Mouse (Mus musculus): Measurements from ENCODE around the gene Sult3a1. TPM values are rescaled to one million over a fixed set of nuclear protein-coding genes. Genes with fewer than 3 reads are reported as not detected.

Sult3a1 gene
- total and polyA plus RNA-seq, 3 experiments: not detected

DNA sequence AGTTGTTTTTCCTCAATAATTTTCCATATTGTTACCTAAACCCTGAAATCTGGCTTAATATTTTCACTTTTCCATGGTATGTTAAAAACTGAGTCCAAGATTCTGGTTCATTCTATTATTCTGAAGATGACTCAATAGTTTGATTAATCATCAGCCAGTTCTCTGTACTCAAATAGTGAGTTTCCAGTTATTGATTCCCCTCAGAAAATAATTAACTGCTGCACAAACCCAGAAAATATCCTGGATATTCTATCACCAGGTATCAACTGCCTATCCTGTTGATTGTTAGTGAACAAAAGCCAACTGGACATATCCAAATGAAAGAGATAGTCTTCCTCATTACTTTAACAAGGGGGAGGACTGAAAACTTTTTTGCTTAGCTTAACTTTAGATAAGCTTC lies 43.3 kb upstream of the Sult3a1 start:
- no peak overlapping the region for H3K27ac ChIP-seq (ENCODE audit: insufficient read depth, low read depth)
- H3K4me3 ChIP-seq (replicated peaks in 1 of 3; ENCODE audit: low read depth in 2 of 3, low read length in 2 of 3, poor library complexity in 1 of 3): no peak overlapping the region
- H3K9ac ChIP-seq (ENCODE audit: insufficient read depth, low read depth): no peak overlapping the region
- no peaks in the 10 kb centered on the region for H3K79me2 ChIP-seq (replicated peaks; ENCODE audit: control insufficient read depth, extremely low read depth, insufficient read depth, poor library complexity, severe bottlenecking)
- H3K4me1 ChIP-seq (ENCODE audit: control insufficient read depth in 1 of 2, insufficient read depth in 2 of 2): no peaks in the 10 kb centered on the region
- H3K36me3 ChIP-seq (replicated peaks in 1 of 2; ENCODE audit: control insufficient read depth in 1 of 2, insufficient read depth in 1 of 2, low read length in 1 of 2): no peaks in the 10 kb centered on the region
- no peak for DNase-seq (ENCODE audit: extremely low read depth)
- no peak overlapping the region for H3K4me2 ChIP-seq (ENCODE audit: insufficient read depth, low read depth, poor library complexity, severe bottlenecking)
- in situ Hi-C loops (cut with MboI; ENCODE audit: low pct_ligation_motif_present, low pct_unique_long_range_greater_than_20kb, low sequenced_read_pairs): no loop called here
- no peaks in the 10 kb centered on the region for H3K9me3 ChIP-seq (replicated peaks; ENCODE audit: low read length)
- H3K27me3 ChIP-seq (replicated peaks): no peaks in the 10 kb centered on the region
- TF ChIP-seq ETS1 (conservative IDR thresholded peaks at IDR 0.05; ENCODE audit: low read depth, low read length) (no peak), SIN3A (IDR thresholded peaks at IDR 0.05; ENCODE audit: low read length) (no peak), MXI1 (IDR thresholded peaks at IDR 0.05; ENCODE audit: low read depth, low read length) (no peak), NELFE (IDR thresholded peaks at IDR 0.05; ENCODE audit: low read depth, low read length) (no peak), USF2 (conservative IDR thresholded peaks at IDR 0.05; ENCODE audit: low read depth, low read length) (no peak), ZKSCAN1 (IDR thresholded peaks at IDR 0.05; ENCODE audit: borderline replicate concordance, low read depth, low read length) (no peak), IRF4 (IDR thresholded peaks at IDR 0.05; ENCODE audit: low read depth, low read length) (no peak), TCF12 (IDR thresholded peaks at IDR 0.05; ENCODE audit: low read depth, low read length) (no peak), MAZ (IDR thresholded peaks at IDR 0.05; ENCODE audit: low read depth, low read length) (no peak), UBTF (IDR thresholded peaks at IDR 0.05; ENCODE audit: low read depth, low read length) (no peak), ZMIZ1 (IDR thresholded peaks at IDR 0.05; ENCODE audit: low read depth, low read length) (no peak), ELF1 (IDR thresholded peaks at IDR 0.05; ENCODE audit: low read depth, low read length) (no peak), CTCF (conservative IDR thresholded peaks at IDR 0.05 in 1 of 2, IDR thresholded peaks at IDR 0.05 in 1 of 2; ENCODE audit: low read depth in 2 of 2, low read length in 2 of 2) (no peak), POLR2AphosphoS2 (IDR thresholded peaks at IDR 0.05; ENCODE audit: low read depth, low read length) (no peak), CHD1 (IDR thresholded peaks at IDR 0.05; ENCODE audit: low read depth, low read length) (no peak), E2F4 (IDR thresholded peaks at IDR 0.05; ENCODE audit: insufficient replicate concordance, low read depth, low read length) (no peak), RCOR1 (conservative IDR thresholded peaks at IDR 0.05; ENCODE audit: low read depth, low read length) (no peak), CHD2 (IDR thresholded peaks at IDR 0.05; ENCODE audit: low read length) (no peak), MAFK (IDR thresholded peaks at IDR 0.05; ENCODE audit: insufficient replicate concordance, low read length) (no peak)
- dilution Hi-C loops (cut with MboI; ENCODE audit: extremely low pct_ligation_motif_present, extremely low pct_unique_long_range_greater_than_20kb, low sequenced_read_pairs): no loop called here

DNA sequence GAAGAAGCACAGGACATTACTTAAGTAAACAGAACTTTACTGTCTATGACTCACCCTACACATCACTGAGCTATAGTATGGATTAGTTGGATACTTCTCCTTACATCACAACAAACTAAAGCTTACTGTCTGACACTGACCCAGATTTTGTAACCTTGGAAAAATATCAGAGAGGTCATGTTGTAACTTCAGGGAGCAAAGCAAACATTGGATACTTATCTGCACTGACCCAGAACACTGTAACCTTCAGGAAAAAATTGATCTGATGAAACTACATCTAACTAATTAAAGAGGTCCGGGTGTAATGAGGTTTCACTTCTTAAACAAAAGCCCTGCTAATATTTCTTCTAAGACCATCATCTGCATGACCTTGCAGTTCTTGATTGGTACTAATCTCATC lies 40.6 kb upstream of the Sult3a1 start:
- DNase-seq (ENCODE audit: extremely low read depth): no peak
- Histone ChIP-seq H3K4me3 (replicated peaks in 1 of 3; ENCODE audit: low read depth in 2 of 3, low read length in 2 of 3, poor library complexity in 1 of 3) (no peak overlapping the region), H3K4me1 (ENCODE audit: control insufficient read depth in 1 of 2, insufficient read depth in 2 of 2) (no peaks in the 10 kb centered on the region), H3K9ac (ENCODE audit: insufficient read depth, low read depth) (no peak overlapping the region), H3K9me3 (replicated peaks; ENCODE audit: low read length) (no peaks in the 10 kb centered on the region), H3K4me2 (ENCODE audit: insufficient read depth, low read depth, poor library complexity, severe bottlenecking) (no peak overlapping the region), H3K79me2 (replicated peaks; ENCODE audit: control insufficient read depth, extremely low read depth, insufficient read depth, poor library complexity, severe bottlenecking) (no peaks in the 10 kb centered on the region), H3K27ac (ENCODE audit: insufficient read depth, low read depth) (no peak overlapping the region), H3K27me3 (replicated peaks) (no peaks in the 10 kb centered on the region), H3K36me3 (replicated peaks in 1 of 2; ENCODE audit: control insufficient read depth in 1 of 2, insufficient read depth in 1 of 2, low read length in 1 of 2) (no peaks in the 10 kb centered on the region)
- in situ Hi-C loops (cut with MboI; ENCODE audit: low pct_ligation_motif_present, low pct_unique_long_range_greater_than_20kb, low sequenced_read_pairs) (no loop called here), dilution Hi-C loops (cut with MboI; ENCODE audit: extremely low pct_ligation_motif_present, extremely low pct_unique_long_range_greater_than_20kb, low sequenced_read_pairs) (no loop called here)
- TF ChIP-seq MEF2A (IDR thresholded peaks at IDR 0.05; ENCODE audit: borderline replicate concordance, low read depth, low read length) (no peak), MAFK (IDR thresholded peaks at IDR 0.05; ENCODE audit: insufficient replicate concordance, low read length) (no peak), POLR2A (IDR thresholded peaks at IDR 0.05; ENCODE audit: low read depth, low read length) (no peak), CHD1 (IDR thresholded peaks at IDR 0.05; ENCODE audit: low read depth, low read length) (no peak), UBTF (IDR thresholded peaks at IDR 0.05; ENCODE audit: low read depth, low read length) (no peak), MYC (IDR thresholded peaks at IDR 0.05; ENCODE audit: low read depth, low read length) (no peak), USF1 (IDR thresholded peaks at IDR 0.05; ENCODE audit: low read depth, low read length) (no peak), ZKSCAN1 (IDR thresholded peaks at IDR 0.05; ENCODE audit: borderline replicate concordance, low read depth, low read length) (no peak), BHLHE40 (IDR thresholded peaks at IDR 0.05; ENCODE audit: low read depth, low read length) (no peak), HCFC1 (IDR thresholded peaks at IDR 0.05; ENCODE audit: low read depth, low read length) (no peak), SMC3 (IDR thresholded peaks at IDR 0.05; ENCODE audit: low read depth, low read length) (no peak), JUN (IDR thresholded peaks at IDR 0.05; ENCODE audit: insufficient read depth, low read depth, low read length) (no peak), PAX5 (IDR thresholded peaks at IDR 0.05; ENCODE audit: low read length) (no peak), POLR2AphosphoS2 (IDR thresholded peaks at IDR 0.05; ENCODE audit: low read depth, low read length) (no peak), CHD2 (IDR thresholded peaks at IDR 0.05; ENCODE audit: low read length) (no peak), GABPA (IDR thresholded peaks at IDR 0.05; ENCODE audit: insufficient replicate concordance, low read depth, low read length) (no peak), MAZ (IDR thresholded peaks at IDR 0.05; ENCODE audit: low read depth, low read length) (no peak), EP300 (IDR thresholded peaks at IDR 0.05; ENCODE audit: low read length) (no peak)

Measured in CH12.LX (cell line).